8 mouse cellular contexts compared by ENCODE assay signal in the genomic region with DNA sequence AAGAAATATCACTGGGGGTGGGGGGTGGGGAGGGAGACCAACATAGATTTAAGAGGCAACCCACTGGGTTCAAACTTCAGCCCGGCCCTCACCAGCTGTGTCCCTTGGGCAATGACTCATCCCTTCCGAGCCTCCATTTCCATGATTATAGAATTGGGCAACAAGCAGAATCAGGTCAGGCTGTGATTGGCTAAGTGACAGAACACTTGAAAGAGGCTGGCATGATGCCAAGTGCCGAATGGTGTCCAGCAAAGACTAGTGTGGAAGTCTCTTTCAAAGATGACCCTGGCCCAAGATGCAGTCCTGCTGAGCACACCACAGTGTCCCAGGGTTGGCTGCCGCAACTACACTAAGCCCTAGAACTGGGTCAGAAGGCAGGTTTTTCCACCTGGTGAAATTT. TPM values are rescaled to one million over a fixed set of nuclear protein-coding genes. Genes with fewer than 3 reads are reported as not detected.
DNase-seq lines count a peak whose midpoint lies in the region; ATAC-seq lines count a peak whose summit lies in the region.

No protein-coding gene starts in this region.

- peak; percentile 51; the same call in 1 of the 2 replicates for ATAC-seq in intestine, embryonic 16.5 days
- ATAC-seq in hindbrain, embryonic 13.5 days (ENCODE audit: low FRiP score), result no peak

- peak; percentile 65 to 66 for DNase-seq in left cerebral cortex, adult 18-20 months (ENCODE audit: low spot score in 2 of 2)
- no peak for DNase-seq in left cerebral cortex, adult 11 months (ENCODE audit: low spot score)
- peak; percentile 91 for DNase-seq in adrenal gland, postnatal 14 days
- DNase-seq in frontal cortex, postnatal 14 days (ENCODE audit: low spot score in 2 of 2), result peak; percentile 61 to 67
- peak; percentile 86 for DNase-seq in lung, postnatal 36 days
- no peak for DNase-seq in spleen, postnatal 4 days (ENCODE audit: low spot score in 2 of 2)

- H3K4me3 ChIP-seq in intestine, embryonic 16.5 days (ENCODE audit: low read length), result no peak overlapping the region
- no peak overlapping the region for H3K4me3 ChIP-seq in hindbrain, embryonic 13.5 days

- WGBS in intestine, embryonic 16.5 days, result 45% methylated on average over 4 of the region's 4 CpGs
- WGBS in hindbrain, embryonic 13.5 days, result 37% methylated on average over 4 of the region's 4 CpGs

- no peaks in the 10 kb centered on the region for H3K27me3 ChIP-seq in intestine, embryonic 16.5 days (replicated peaks; ENCODE audit: control insufficient read depth, insufficient read depth, low read length)
- no peaks in the 10 kb centered on the region for H3K27me3 ChIP-seq in hindbrain, embryonic 13.5 days

- H3K9me3 ChIP-seq in intestine, embryonic 16.5 days (ENCODE audit: control insufficient read depth, low read length), result no peaks in the 10 kb centered on the region
- H3K9me3 ChIP-seq in hindbrain, embryonic 13.5 days, result no peaks in the 10 kb centered on the region

- H3K4me2 ChIP-seq in intestine, embryonic 16.5 days (ENCODE audit: low read depth, low read length), result no peak overlapping the region
- H3K4me2 ChIP-seq in hindbrain, embryonic 13.5 days, result no peak overlapping the region

- H3K27ac ChIP-seq in intestine, embryonic 16.5 days (ENCODE audit: low read length), result no peak overlapping the region
- no peak overlapping the region for H3K27ac ChIP-seq in hindbrain, embryonic 13.5 days

- no peaks in the 10 kb centered on the region for H3K36me3 ChIP-seq in intestine, embryonic 16.5 days (ENCODE audit: control insufficient read depth, insufficient read depth, low read length)
- no peaks in the 10 kb centered on the region for H3K36me3 ChIP-seq in hindbrain, embryonic 13.5 days

- H3K9ac ChIP-seq in intestine, embryonic 16.5 days (ENCODE audit: low read depth, low read length), result no peak overlapping the region
- H3K9ac ChIP-seq in hindbrain, embryonic 13.5 days, result no peak overlapping the region

- peaks cover 12% of the 10 kb centered on the region for H3K4me1 ChIP-seq in intestine, embryonic 16.5 days (ENCODE audit: control insufficient read depth, insufficient read depth, low read length)
- H3K4me1 ChIP-seq in hindbrain, embryonic 13.5 days (replicated peaks), result peaks cover 8% of the 10 kb centered on the region

RNA-seq across cellular contexts. Expression of a gene that starts 14.2 kb away (rescaled TPM):
- 100 to 1,000 TPM; 119 TPM for total RNA-seq in left cerebral cortex, adult 18-20 months (2021)
- 64.7 and 74.9 TPM in 2 replicates for total RNA-seq in adrenal gland, postnatal 14 days (2021)
- 53.0 and 54.1 TPM in 2 replicates for polyA plus RNA-seq in intestine, embryonic 16.5 days (2015; fragmentation: Nextera tagmentation; extraction: Ambion mirVana)
- 80.1 and 82.3 TPM in 2 replicates for polyA plus RNA-seq in hindbrain, embryonic 13.5 days (2015; fragmentation: Nextera tagmentation; extraction: Ambion mirVana)

Comparison
In these comparisons a context has a peak if more than half of its experiments do, and no peak if none do; other contexts are left out.
1. DNase-seq: peak in left cerebral cortex, adult 18-20 months (2 of 2), adrenal gland, postnatal 14 days (single experiment), frontal cortex, postnatal 14 days (2 of 2) and lung, postnatal 36 days (single experiment); none in left cerebral cortex, adult 11 months (single experiment) and spleen, postnatal 4 days (0 of 2).